Mouse (Mus musculus) stomach, embryonic 14.5 days (tissue): ENCODE results near the gene Arfgef3. TPM values are rescaled to one million over a fixed set of nuclear protein-coding genes. Genes with fewer than 3 reads are reported as not detected.
"Not testable (repeated sequence)": the region's sequence is repeated elsewhere in the genome, so short reads cannot be mapped to it uniquely, and the experiment has no call there.

Experiments used
- ATAC-seq: fragments of 200-750 bp; cut with Nextera tagmentation; 2 replicates; pipeline ENCODE4 v1.8.0; 2017; ENCODE audit warnings: low read depth, moderate TSS enrichment; ENCODE audit not compliant: insufficient number of reproducible peaks, insufficient read depth, low FRiP score
- H3K27ac ChIP-seq: fragments of 300-500 bp; sonication (generic); 2 replicates; pipeline ENCODE4 v1.5.1; 2014; ENCODE audit warnings: mild to moderate bottlenecking, low read length, moderate library complexity, mixed read lengths
- H3K27me3 ChIP-seq: fragments of 300-500 bp; sonication (generic); 2 replicates; pipeline ENCODE4 v1.6.1; 2014; ENCODE audit warnings: low read length, control low read depth, mixed read lengths; ENCODE audit not compliant: control insufficient read depth, insufficient read depth
- H3K36me3 ChIP-seq: fragments of 300-500 bp; sonication (generic); 2 replicates; pipeline ENCODE4 v1.6.1; 2014; ENCODE audit warnings: mild to moderate bottlenecking, control low read depth, low read length, moderate library complexity, mixed read lengths; ENCODE audit not compliant: control insufficient read depth, insufficient read depth
- H3K4me1 ChIP-seq: fragments of 300-500 bp; sonication (generic); 2 replicates; pipeline ENCODE4 v1.6.1; 2014; ENCODE audit warnings: low read length, control low read depth, mixed read lengths; ENCODE audit not compliant: control insufficient read depth, insufficient read depth
- H3K4me2 ChIP-seq: fragments of 300-500 bp; sonication (generic); replicated peaks from 2 replicates; pipeline ENCODE4 v1.6.1; 2014; ENCODE audit warnings: low read depth, low read length, control low read depth
- H3K4me3 ChIP-seq: fragments of 300-500 bp; sonication (generic); 2 replicates; pipeline ENCODE4 v1.5.1; 2014; ENCODE audit warnings: low read depth, low read length, control low read depth
- H3K9ac ChIP-seq: fragments of 300-500 bp; sonication (generic); replicated peaks from 2 replicates; pipeline ENCODE4 v1.6.1; 2014; ENCODE audit warnings: low read depth, mild to moderate bottlenecking, control low read depth, low read length, moderate library complexity, mixed read lengths
- H3K9me3 ChIP-seq: fragments of 300-500 bp; sonication (generic); 2 replicates; pipeline ENCODE4 v1.6.1; 2016; ENCODE audit warnings: low read depth, low read length, control low read depth; ENCODE audit not compliant: control insufficient read depth
- WGBS: fragments of 180-500 bp; shearing (Covaris S2); extraction: QIAGEN DNeasy Blood & Tissue Kit; methylation state at CpG from one replicate; pipeline ENCODE4 v1.1.7; 2014; 5-methylcytosine and 5-hydroxymethylcytosine counted together
- polyA plus RNA-seq: library from polyadenylated mRNA; unstranded; fragments of >200 nt; fragmentation: Nextera tagmentation; extraction: Ambion mirVana; gene quantifications from 2 replicates; pipeline ENCODE4 v1.2.1, GENCODE M21; 2014

Arfgef3 gene
- polyA plus RNA-seq, 1 experiment from 2014 or later: 3.2 TPM

- ATAC-seq: no peak
- WGBS: 46% methylated on average over 5 of the region's 5 CpGs
- Histone ChIP-seq H3K4me1 (no peaks in the 10 kb centered on the region), H3K4me2 (no peak overlapping the region), H3K27me3 (no peaks in the 10 kb centered on the region), H3K27ac (no peak overlapping the region), H3K36me3 (no peaks in the 10 kb centered on the region), H3K4me3 (no peak overlapping the region), H3K9me3 (no peaks in the 10 kb centered on the region), H3K9ac (no peak overlapping the region)
Measured at GRCm38 (mm10) chr10:18642854-18643253, 100.9 kb downstream of the Arfgef3 start.

GRCm38 (mm10) chr10:18640596-18640995 is 103.2 kb downstream of the Arfgef3 start:
- 84% methylated on average over 5 of the region's 5 CpGs for WGBS
- H3K27me3 ChIP-seq: no peaks in the 10 kb centered on the region

GRCm38 (mm10) chr10:18635450-18635849 is 108.3 kb downstream of the Arfgef3 start:
- Histone ChIP-seq H3K4me1 (no peaks in the 10 kb centered on the region), H3K4me3 (no peak overlapping the region), H3K36me3 (no peaks in the 10 kb centered on the region), H3K4me2 (no peak overlapping the region), H3K27ac (no peak overlapping the region), H3K27me3 (no peaks in the 10 kb centered on the region), H3K9me3 (no peaks in the 10 kb centered on the region), H3K9ac (no peak overlapping the region)
- no peak for ATAC-seq
- 94% methylated on average over 9 of the region's 9 CpGs for WGBS

More at GRCm38 (mm10) chr10:18640596-18640995, 103.2 kb downstream of the Arfgef3 start:
- Histone ChIP-seq H3K4me2 (no peak overlapping the region), H3K27ac (no peak overlapping the region), H3K4me3 (no peak overlapping the region), H3K9me3 (no peaks in the 10 kb centered on the region), H3K4me1 (no peaks in the 10 kb centered on the region), H3K9ac (no peak overlapping the region), H3K36me3 (no peaks in the 10 kb centered on the region)
- ATAC-seq: no peak

GRCm38 (mm10) chr10:18634405-18634985 is 109.3 kb downstream of the Arfgef3 start:
- Histone ChIP-seq H3K27me3 (no peaks in the 10 kb centered on the region), H3K4me3 (no peak overlapping the region), H3K4me1 (no peaks in the 10 kb centered on the region), H3K9me3 (no peaks in the 10 kb centered on the region), H3K4me2 (no peak overlapping the region), H3K27ac (no peak overlapping the region), H3K9ac (no peak overlapping the region), H3K36me3 (no peaks in the 10 kb centered on the region)
- WGBS: 81% methylated on average over 7 of the region's 7 CpGs
- ATAC-seq: no peak

- Histone ChIP-seq H3K27ac (no peak overlapping the region), H3K4me3 (no peak overlapping the region), H3K36me3 (no peaks in the 10 kb centered on the region), H3K9ac (no peak overlapping the region), H3K4me1 (no peaks in the 10 kb centered on the region), H3K27me3 (no peaks in the 10 kb centered on the region), H3K4me2 (no peak overlapping the region), H3K9me3 (no peaks in the 10 kb centered on the region)
- WGBS: 82% methylated on average over 8 of the region's 8 CpGs
- no peak for ATAC-seq
Measured at GRCm38 (mm10) chr10:18630498-18630897, 113.3 kb downstream of the Arfgef3 start.

- Histone ChIP-seq H3K27ac (no peak overlapping the region), H3K36me3 (no peaks in the 10 kb centered on the region), H3K4me2 (no peak overlapping the region), H3K4me1 (no peaks in the 10 kb centered on the region), H3K4me3 (no peak overlapping the region), H3K9me3 (no peaks in the 10 kb centered on the region), H3K9ac (no peak overlapping the region), H3K27me3 (no peaks in the 10 kb centered on the region)
- WGBS: 85% methylated on average over 6 of the region's 6 CpGs
- no peak for ATAC-seq
Measured at GRCm38 (mm10) chr10:18627530-18627929, 116.2 kb downstream of the Arfgef3 start.

GRCm38 (mm10) chr10:18612796-18613195 is 131.0 kb downstream of the Arfgef3 start:
- WGBS: 74% methylated on average over 2 of the region's 2 CpGs
- H3K4me1 ChIP-seq: no peaks in the 10 kb centered on the region
- no peaks in the 10 kb centered on the region for H3K9me3 ChIP-seq
- no peaks in the 10 kb centered on the region for H3K36me3 ChIP-seq
- ATAC-seq: no peak
- H3K4me2 ChIP-seq: no peak overlapping the region
- H3K27ac ChIP-seq: no peak overlapping the region
- H3K4me3 ChIP-seq: no peak overlapping the region
- H3K27me3 ChIP-seq: no peaks in the 10 kb centered on the region
- H3K9ac ChIP-seq: no peak overlapping the region

GRCm38 (mm10) chr10:18604827-18605535 is 138.8 kb downstream of the Arfgef3 start:
- not testable (repeated sequence) for H3K27me3 ChIP-seq, H3K27ac ChIP-seq, H3K4me1 ChIP-seq, H3K4me3 ChIP-seq, H3K9me3 ChIP-seq, H3K9ac ChIP-seq, ATAC-seq, H3K36me3 ChIP-seq, H3K4me2 ChIP-seq
- 51% methylated on average over 5 of the region's 5 CpGs for WGBS

- Histone ChIP-seq H3K27me3 (no peaks in the 10 kb centered on the region), H3K4me1 (no peaks in the 10 kb centered on the region), H3K27ac (no peak overlapping the region), H3K4me2 (no peak overlapping the region), H3K9ac (no peak overlapping the region), H3K36me3 (no peaks in the 10 kb centered on the region), H3K9me3 (no peaks in the 10 kb centered on the region), H3K4me3 (no peak overlapping the region)
- no peak for ATAC-seq
- 28% methylated on average over 4 of the region's 4 CpGs for WGBS
Measured at GRCm38 (mm10) chr10:18602030-18602429, 141.7 kb downstream of the Arfgef3 start.
